Mouse (Mus musculus) fat pad, adult 2 months (tissue): ENCODE measurements around the gene Rpl22.
A peak's percentile ranks its signal among the peaks of the same experiment; 100 is the strongest.

Experiments
- DNase-seq: peaks from one replicate; pipeline ENCODE4 v3.0.0-alpha.2; 2011; ENCODE audit warnings: low read depth, low spot score; ENCODE audit errors: extremely low read depth

Rpl22 gene

GRCm38 (mm10) chr4:152325574-152326411 lies at the start of gene Rpl22:
Gene Rpl22, plus strand, starts transcription at chr4:152325742.
- peak; percentile 93 for DNase-seq

- no peak for DNase-seq
Observed at GRCm38 (mm10) chr4:152276389-152277347, 48.9 kb upstream of the Rpl22 start.

- DNase-seq, result no peak
Observed at GRCm38 (mm10) chr4:152277916-152278315, 47.6 kb upstream of the Rpl22 start.

- no peak for DNase-seq
Observed at GRCm38 (mm10) chr4:152278986-152279385, 46.6 kb upstream of the Rpl22 start.

GRCm38 (mm10) chr4:152281601-152282000 lies 43.9 kb upstream of the Rpl22 start:
- DNase-seq, result no peak

GRCm38 (mm10) chr4:152282721-152283120 lies 42.8 kb upstream of the Rpl22 start:
- DNase-seq, result no peak

GRCm38 (mm10) chr4:152283186-152283950 lies 42.2 kb upstream of the Rpl22 start:
- no peak for DNase-seq

GRCm38 (mm10) chr4:152285505-152285904 lies 40.0 kb upstream of the Rpl22 start:
- DNase-seq, result no peak

- no peak for DNase-seq
Observed at GRCm38 (mm10) chr4:152286183-152286582, 39.4 kb upstream of the Rpl22 start.

GRCm38 (mm10) chr4:152286887-152287286 lies 38.7 kb upstream of the Rpl22 start:
- DNase-seq, result no peak

GRCm38 (mm10) chr4:152287317-152288120 lies 38.0 kb upstream of the Rpl22 start:
- DNase-seq, result no peak

GRCm38 (mm10) chr4:152288398-152288945 lies 37.1 kb upstream of the Rpl22 start:
- no peak for DNase-seq

- no peak for DNase-seq
Observed at GRCm38 (mm10) chr4:152290385-152290784, 35.2 kb upstream of the Rpl22 start.

- no peak for DNase-seq
Observed at GRCm38 (mm10) chr4:152290991-152291390, 34.6 kb upstream of the Rpl22 start.

- DNase-seq, result no peak
Observed at GRCm38 (mm10) chr4:152291562-152291961, 34.0 kb upstream of the Rpl22 start, which contains the start of gene Hes3. Gene Hes3, minus strand, starts transcription at chr4:152291662.

GRCm38 (mm10) chr4:152292102-152292765 lies 33.3 kb upstream of the Rpl22 start:
- DNase-seq, result no peak

GRCm38 (mm10) chr4:152294188-152294929 lies 31.2 kb upstream of the Rpl22 start:
- DNase-seq, result no peak

- DNase-seq, result no peak
Observed at GRCm38 (mm10) chr4:152295916-152296315, 29.6 kb upstream of the Rpl22 start.
